Mouse (Mus musculus): ENCODE results near the gene Wasf2.

GRCm38 (mm10) chr4:133197801-133198286 lies 67.5 kb downstream of the Wasf2 start:
- TF ChIP-seq CTCF (IDR thresholded peaks at IDR 0.05): no peak
- TF ChIP-seq POLR2A (IDR thresholded peaks at IDR 0.05; ENCODE audit: insufficient read depth, low read depth, low read length): no peak
- no peak for TF ChIP-seq EP300 (IDR thresholded peaks at IDR 0.05; ENCODE audit: insufficient read depth, low read depth, low read length)

Measured in heart, adult 2 months (tissue).